In genomic region chr19:3325771-3326478, GRCm38 (mm10) we compare ENCODE assay signal across 7 mouse cellular contexts. TPM values are rescaled to one million over a fixed set of nuclear protein-coding genes. Genes with fewer than 3 reads are reported as not detected.
DNase-seq lines count a peak whose midpoint lies in the region; ATAC-seq and TF ChIP-seq lines count a peak whose summit lies in the region.

No protein-coding gene starts in this region.

- ATAC-seq in G1E (ENCODE audit: extremely low read depth, insufficient number of reproducible peaks, low FRiP score, poor library complexity, severe bottlenecking) = no peak
- no peak for ATAC-seq in heart, embryonic 14.5 days (ENCODE audit: insufficient number of reproducible peaks, insufficient read depth, low FRiP score, low read depth)
- ATAC-seq in limb, embryonic 11.5 days (ENCODE audit: insufficient number of reproducible peaks, low FRiP score, low TSS enrichment, low read depth) = no peak
- ATAC-seq in neural tube, embryonic 13.5 days (ENCODE audit: low read depth) = no peak
- ATAC-seq in activated CD4-positive, CD25-positive, alpha-beta regulatory T cell, adult 4 months = no peak

- TF ChIP-seq CTCF in E14TG2a.4 (conservative IDR thresholded peaks at IDR 0.05; ENCODE audit: low read length) = no peak
- TF ChIP-seq CTCF in G1E (IDR thresholded peaks at IDR 0.05; ENCODE audit: low read depth, low read length) = no peak

- H3K9me3 ChIP-seq in E14TG2a.4 (ENCODE audit: low read length) = no peaks in the 10 kb centered on the region
- H3K9me3 ChIP-seq in G1E (replicated peaks) = no peaks in the 10 kb centered on the region
- no peaks in the 10 kb centered on the region for H3K9me3 ChIP-seq in heart, embryonic 14.5 days (ENCODE audit: control insufficient read depth, low read length)
- no peaks in the 10 kb centered on the region for H3K9me3 ChIP-seq in limb, embryonic 11.5 days (ENCODE audit: control insufficient read depth, low read length)
- no peaks in the 10 kb centered on the region for H3K9me3 ChIP-seq in neural tube, embryonic 13.5 days

- peaks cover 22% of the 10 kb centered on the region for H3K27me3 ChIP-seq in E14TG2a.4 (ENCODE audit: insufficient read depth, low read length)
- no peaks in the 10 kb centered on the region for H3K27me3 ChIP-seq in G1E (ENCODE audit: insufficient read depth, low read length)
- H3K27me3 ChIP-seq in heart, embryonic 14.5 days (ENCODE audit: control insufficient read depth, insufficient read depth, low read length) = no peaks in the 10 kb centered on the region
- peaks cover 9% of the 10 kb centered on the region for H3K27me3 ChIP-seq in limb, embryonic 11.5 days (ENCODE audit: control insufficient read depth, insufficient read depth, low read length)
- peaks cover 55% of the 10 kb centered on the region for H3K27me3 ChIP-seq in neural tube, embryonic 13.5 days

- H3K4me3 ChIP-seq in E14TG2a.4 (replicated peaks; ENCODE audit: low read length) (peak overlapping the region; percentile 91), G1E (ENCODE audit: low read depth, low read length) (peak overlapping the region; percentile 82)
- H3K4me3 ChIP-seq in heart, embryonic 14.5 days (ENCODE audit: control insufficient read depth in 1 of 2, insufficient read depth in 1 of 2, low read depth in 1 of 2, low read length in 2 of 2) = peak overlapping the region; percentile 73 to 83
- H3K4me3 ChIP-seq in limb, embryonic 11.5 days (ENCODE audit: low read depth, low read length) = no peak overlapping the region
- peak overlapping the region; percentile 51 for H3K4me3 ChIP-seq in neural tube, embryonic 13.5 days

- peaks cover 5% of the 10 kb centered on the region; the same call in 1 of the 2 replicates for H3K36me3 ChIP-seq in E14TG2a.4 (ENCODE audit: insufficient read depth, low read length)
- peaks cover 15% of the 10 kb centered on the region for H3K36me3 ChIP-seq in G1E (replicated peaks)
- H3K36me3 ChIP-seq in heart, embryonic 14.5 days (ENCODE audit: control insufficient read depth, insufficient read depth, low read length) = no peaks in the 10 kb centered on the region
- no peaks in the 10 kb centered on the region for H3K36me3 ChIP-seq in limb, embryonic 11.5 days (ENCODE audit: control insufficient read depth, insufficient read depth, low read length)
- no peaks in the 10 kb centered on the region for H3K36me3 ChIP-seq in neural tube, embryonic 13.5 days

- H3K27ac ChIP-seq in heart, embryonic 14.5 days (replicated peaks in 1 of 2; ENCODE audit: control insufficient read depth in 1 of 2, insufficient read depth in 1 of 2, low read depth in 2 of 2, low read length in 2 of 2) = peak overlapping the region; percentile 94 to 98
- H3K27ac ChIP-seq in limb, embryonic 11.5 days (replicated peaks; ENCODE audit: low read depth, low read length) = peak overlapping the region; percentile 68
- H3K27ac ChIP-seq in neural tube, embryonic 13.5 days (replicated peaks) = peak overlapping the region; percentile 89

- DNase-seq in G1E (ENCODE audit: low spot score) = no peak
- DNase-seq in limb, embryonic 11.5 days (ENCODE audit: low spot score) = no peak
- no peak for DNase-seq in urinary bladder, postnatal 25 days (ENCODE audit: low spot score)

- H3K4me1 ChIP-seq in E14TG2a.4 (replicated peaks; ENCODE audit: low read depth, low read length) (peaks cover 75% of the 10 kb centered on the region), G1E (ENCODE audit: insufficient read depth, low read depth, low read length) (peaks cover 79% of the 10 kb centered on the region)
- H3K4me1 ChIP-seq in heart, embryonic 14.5 days (ENCODE audit: control insufficient read depth in 2 of 2, insufficient read depth in 2 of 2, low read length in 2 of 2) = peaks cover 25 to 28% of the 10 kb centered on the region in 2 experiments
- 0 out of 2 replicates have a peak, but pooled peaks cover 5% of the 10 kb centered on the region for H3K4me1 ChIP-seq in limb, embryonic 11.5 days (ENCODE audit: control insufficient read depth, insufficient read depth, low read length)
- H3K4me1 ChIP-seq in neural tube, embryonic 13.5 days (replicated peaks) = peaks cover 50% of the 10 kb centered on the region

- peak overlapping the region; percentile 87 for H3K9ac ChIP-seq in heart, embryonic 14.5 days (ENCODE audit: low read length)
- H3K9ac ChIP-seq in limb, embryonic 11.5 days (ENCODE audit: low read length) = peak overlapping the region; percentile 52
- H3K9ac ChIP-seq in neural tube, embryonic 13.5 days = peak overlapping the region; percentile 73

- peak overlapping the region; percentile 99 for H3K4me2 ChIP-seq in heart, embryonic 14.5 days (ENCODE audit: low read length)
- peak overlapping the region; percentile 83 for H3K4me2 ChIP-seq in limb, embryonic 11.5 days (ENCODE audit: low read depth, severe bottlenecking)
- peak overlapping the region; percentile 82 for H3K4me2 ChIP-seq in neural tube, embryonic 13.5 days

- WGBS in heart, embryonic 14.5 days = 33% methylated on average over 15 of the region's 15 CpGs
- WGBS in limb, embryonic 11.5 days = 47% methylated on average over 15 of the region's 15 CpGs
- 37% methylated on average over 15 of the region's 15 CpGs for WGBS in neural tube, embryonic 13.5 days

RNA-seq across cellular contexts. Expression of gene Cpt1a, which starts 3.8 kb away (rescaled TPM):
- total RNA-seq in G1E (2014; fragmentation: Nextera tagmentation) = 15.0 and 15.5 TPM in 2 replicates
- 21.2 and 22.3 TPM in 2 replicates for total RNA-seq in G1E (2017)
- polyA plus RNA-seq in G1E (2012) = 3.2 and 4.1 TPM in 2 replicates
- polyA plus RNA-seq in heart, embryonic 14.5 days (2014; fragmentation: Nextera tagmentation; extraction: Ambion mirVana) = 29.2 and 34.9 TPM in 2 replicates
- polyA plus RNA-seq in limb, embryonic 11.5 days (2014; fragmentation: Nextera tagmentation; extraction: Ambion mirVana) = 10.6 and 10.8 TPM in 2 replicates
- 16.1 and 19.3 TPM in 2 replicates for polyA plus RNA-seq in neural tube, embryonic 13.5 days (2015; fragmentation: Nextera tagmentation; extraction: Ambion mirVana)
- polyA plus RNA-seq in activated CD4-positive, CD25-positive, alpha-beta regulatory T cell, adult 4 months (2017; shearing (Covaris generic)) = 10 to 100 TPM; 18.3 to 18.4 TPM

RNA-seq across cellular contexts. Expression of gene Ighmbp2, which starts 43.1 kb away (rescaled TPM):
- 2.8 and 6.5 TPM in 2 replicates for total RNA-seq in G1E (2014; fragmentation: Nextera tagmentation)
- total RNA-seq in G1E (2017) = 5.1 and 5.6 TPM in 2 replicates
- 10.6 and 12.0 TPM in 2 replicates for polyA plus RNA-seq in G1E (2012)
- polyA plus RNA-seq in heart, embryonic 14.5 days (2014; fragmentation: Nextera tagmentation; extraction: Ambion mirVana) = 4.1 and 4.8 TPM in 2 replicates
- polyA plus RNA-seq in limb, embryonic 11.5 days (2014; fragmentation: Nextera tagmentation; extraction: Ambion mirVana) = 9.1 and 9.5 TPM in 2 replicates
- 9.6 and 10.2 TPM in 2 replicates for polyA plus RNA-seq in neural tube, embryonic 13.5 days (2015; fragmentation: Nextera tagmentation; extraction: Ambion mirVana)
- 1 to 10 TPM; 3.3 to 4.9 TPM for polyA plus RNA-seq in activated CD4-positive, CD25-positive, alpha-beta regulatory T cell, adult 4 months (2017; shearing (Covaris generic))

RNA-seq across cellular contexts. Expression of gene Mrpl21, which starts 43.2 kb away (rescaled TPM):
- 54.5 and 57.3 TPM in 2 replicates for total RNA-seq in G1E (2014; fragmentation: Nextera tagmentation)
- total RNA-seq in G1E (2017) = 92.9 and 105 TPM in 2 replicates
- 6.9 and 27.4 TPM in 2 replicates for polyA plus RNA-seq in G1E (2012)
- 102 and 112 TPM in 2 replicates for polyA plus RNA-seq in heart, embryonic 14.5 days (2014; fragmentation: Nextera tagmentation; extraction: Ambion mirVana)
- 155 TPM in 2 replicates for polyA plus RNA-seq in limb, embryonic 11.5 days (2014; fragmentation: Nextera tagmentation; extraction: Ambion mirVana)
- polyA plus RNA-seq in neural tube, embryonic 13.5 days (2015; fragmentation: Nextera tagmentation; extraction: Ambion mirVana) = 105 and 112 TPM in 2 replicates
- polyA plus RNA-seq in activated CD4-positive, CD25-positive, alpha-beta regulatory T cell, adult 4 months (2017; shearing (Covaris generic)) = 100 to 1,000 TPM; 116 to 129 TPM
